Mouse (Mus musculus) MEL (cell line): Measurements from ENCODE around the gene Taf1. TPM values are rescaled to one million over a fixed set of nuclear protein-coding genes. Genes with fewer than 3 reads are reported as not detected.

ENCODE experiments used
- DNase-seq: peaks from one replicate; pipeline ENCODE4 v3.0.0; 2011; ENCODE audit warnings: low read depth, low spot score
- H3K27ac ChIP-seq: 2 replicates; pipeline ENCODE4 v1.5.1; 2012; ENCODE audit warnings: low read depth, mild to moderate bottlenecking, control low read depth, low read length, moderate library complexity; ENCODE audit not compliant: control insufficient read depth
- H3K27me3 ChIP-seq, 2 experiments: fragments of 150-350 bp in 1 of 2; sonication (generic) in 1 of 2; 2 replicates each; pipeline ENCODE4 v1.6.1; 2012; ENCODE audit warnings: low read length in 2 of 2, mild to moderate bottlenecking in 2 of 2, improper control_type of control experiment in 1 of 2, moderate library complexity in 1 of 2; ENCODE audit not compliant: insufficient read depth in 2 of 2, control insufficient read depth in 1 of 2
- H3K36me3 ChIP-seq, 2 experiments: 2 replicates each; pipeline ENCODE4 v1.6.1; 2012 to 2014; ENCODE audit warnings: low read length in 2 of 2, improper control_type of control experiment in 1 of 2, inconsistent platforms in 1 of 2, mild to moderate bottlenecking in 1 of 2; ENCODE audit not compliant: insufficient read depth in 2 of 2, control insufficient read depth in 1 of 2
- H3K4me1 ChIP-seq, 2 experiments: fragments of 150-350 bp in 1 of 2; sonication (generic) in 1 of 2; 2 replicates each; pipeline ENCODE4 v1.6.1; 2012; ENCODE audit warnings: low read length in 2 of 2, improper control_type of control experiment in 1 of 2, mild to moderate bottlenecking in 1 of 2; ENCODE audit not compliant: insufficient read depth in 2 of 2, control insufficient read depth in 1 of 2
- H3K4me3 ChIP-seq, 2 experiments: fragments of 150-350 bp in 1 of 2; sonication (generic) in 1 of 2; 2 replicates each; pipeline ENCODE4 v1.5.1; 2012; ENCODE audit warnings: low read depth in 2 of 2, low read length in 2 of 2, mild to moderate bottlenecking in 2 of 2, moderate library complexity in 2 of 2, control low read depth in 1 of 2, improper control_type of control experiment in 1 of 2; ENCODE audit not compliant: control insufficient read depth in 1 of 2, insufficient read depth in 1 of 2
- H3K79me2 ChIP-seq: 2 replicates; pipeline ENCODE4 v1.6.1; 2012; ENCODE audit warnings: mild to moderate bottlenecking, low read length, moderate library complexity; ENCODE audit not compliant: control insufficient read depth, poor library complexity, insufficient read depth
- H3K9ac ChIP-seq: 2 replicates; pipeline ENCODE4 v1.6.1; 2012; ENCODE audit warnings: low read depth, mild to moderate bottlenecking, control low read depth, low read length, moderate library complexity; ENCODE audit not compliant: control insufficient read depth, poor library complexity, severe bottlenecking
- H3K9me3 ChIP-seq: fragments of 150-350 bp; sonication (generic); replicated peaks from 2 replicates; pipeline ENCODE4 v1.6.1; 2012; ENCODE audit warnings: mild to moderate bottlenecking, low read length, improper control_type of control experiment, moderate library complexity; ENCODE audit not compliant: insufficient read depth
- BHLHE40 ChIP-seq: IDR thresholded peaks from 2 replicates; pipeline ENCODE4 v1.6.1; 2012; ENCODE audit warnings: low read depth, mild to moderate bottlenecking, inconsistent platforms, low read length, improper control_type of control experiment, borderline replicate concordance
- CHD2 ChIP-seq: IDR thresholded peaks from 2 replicates; pipeline ENCODE4 v1.6.1; 2011; ENCODE audit warnings: low read length, improper control_type of control experiment
- CTCF ChIP-seq, 3 experiments: IDR thresholded peaks in 2 of 3; conservative IDR thresholded peaks in 1 of 3; 2 replicates each; pipeline ENCODE4 v1.5.1; 2011 to 2012; ENCODE audit warnings: low read length in 3 of 3, low read depth in 2 of 3, mild to moderate bottlenecking in 2 of 3, improper control_type of control experiment in 1 of 3, inconsistent platforms in 1 of 3, mixed read lengths in 1 of 3, moderate library complexity in 1 of 3; ENCODE audit not compliant: control insufficient read depth in 1 of 3, insufficient read depth in 1 of 3, poor library complexity in 1 of 3, severe bottlenecking in 1 of 3
- E2F4 ChIP-seq: IDR thresholded peaks from 2 replicates; pipeline ENCODE4 v1.6.1; 2011; ENCODE audit warnings: low read depth, low read length, improper control_type of control experiment, borderline replicate concordance
- EP300 ChIP-seq, 2 experiments: IDR thresholded peaks; 2 replicates each; pipeline ENCODE4 v1.6.1; 2011; ENCODE audit warnings: improper control_type of control experiment in 2 of 2, low read length in 2 of 2, low read depth in 1 of 2, mild to moderate bottlenecking in 1 of 2
- HCFC1 ChIP-seq: IDR thresholded peaks from 2 replicates; pipeline ENCODE4 v1.6.1; 2012; ENCODE audit warnings: low read depth, mild to moderate bottlenecking, inconsistent platforms, low read length, improper control_type of control experiment, moderate library complexity
- MAZ ChIP-seq: IDR thresholded peaks from 2 replicates; pipeline ENCODE4 v1.6.1; 2012; ENCODE audit warnings: low read depth, mild to moderate bottlenecking, inconsistent platforms, low read length, improper control_type of control experiment
- MYB ChIP-seq: IDR thresholded peaks from 2 replicates; pipeline ENCODE4 v1.6.1; 2011; ENCODE audit warnings: mild to moderate bottlenecking, low read depth, low read length, improper control_type of control experiment
- NRF1 ChIP-seq: IDR thresholded peaks from 2 replicates; pipeline ENCODE4 v1.6.1; 2014; ENCODE audit warnings: low read depth, mild to moderate bottlenecking, inconsistent platforms, low read length, improper control_type of control experiment, moderate library complexity; ENCODE audit not compliant: poor library complexity, insufficient read depth, severe bottlenecking
- POLR2A ChIP-seq, 2 experiments: IDR thresholded peaks; 2 replicates each; pipeline ENCODE4 v1.6.1; 2011 to 2012; ENCODE audit warnings: low read length in 2 of 2, mild to moderate bottlenecking in 2 of 2, control low read depth in 1 of 2, improper control_type of control experiment in 1 of 2, low read depth in 1 of 2, moderate library complexity in 1 of 2; ENCODE audit not compliant: control insufficient read depth in 1 of 2, insufficient read depth in 1 of 2, poor library complexity in 1 of 2
- POLR2AphosphoS2 ChIP-seq: IDR thresholded peaks from 2 replicates; pipeline ENCODE4 v1.6.1; 2011; ENCODE audit warnings: low read length, improper control_type of control experiment
- POLR2AphosphoS5 ChIP-seq: IDR thresholded peaks from 2 replicates; pipeline ENCODE4 v1.6.1; 2012; ENCODE audit warnings: low read depth, borderline replicate concordance, mild to moderate bottlenecking, inconsistent platforms, low read length, moderate library complexity, mixed read lengths
- RAD21 ChIP-seq: IDR thresholded peaks from 2 replicates; pipeline ENCODE4 v1.6.1; 2011; ENCODE audit warnings: mild to moderate bottlenecking, low read depth, low read length, improper control_type of control experiment
- SMC3 ChIP-seq: IDR thresholded peaks from 2 replicates; pipeline ENCODE4 v1.6.1; 2011; ENCODE audit warnings: low read depth, low read length, improper control_type of control experiment
- TAL1 ChIP-seq: IDR thresholded peaks from 2 replicates; pipeline ENCODE4 v1.6.1; 2012; ENCODE audit warnings: mild to moderate bottlenecking, inconsistent platforms, low read length, moderate library complexity, mixed read lengths
- USF2 ChIP-seq, 2 experiments: IDR thresholded peaks; 2 replicates each; pipeline ENCODE4 v1.6.1; 2011 to 2012; ENCODE audit warnings: improper control_type of control experiment in 2 of 2, low read length in 2 of 2, borderline replicate concordance in 1 of 2, inconsistent platforms in 1 of 2, low read depth in 1 of 2, mild to moderate bottlenecking in 1 of 2; ENCODE audit not compliant: insufficient read depth in 1 of 2
- ZMIZ1 ChIP-seq: IDR thresholded peaks from 2 replicates; pipeline ENCODE4 v1.6.1; 2012; ENCODE audit warnings: low read depth, mild to moderate bottlenecking, inconsistent platforms, low read length, improper control_type of control experiment, moderate library complexity
- ZNF384 ChIP-seq: IDR thresholded peaks from 2 replicates; pipeline ENCODE4 v1.6.1; 2012; ENCODE audit warnings: low read depth, mild to moderate bottlenecking, inconsistent platforms, low read length, improper control_type of control experiment
- polyA plus RNA-seq, 2 experiments: library from polyadenylated mRNA; stranded (reverse) in 1 of 2; unstranded in 1 of 2; fragments of >175 nt in 1 of 2; fragments of >200 nt in 1 of 2; gene quantifications; 2 replicates each; pipeline versions ENCODE4 v1.2.1 to v1.2.4; 2012; ENCODE audit warnings: low replicate concordance in 2 of 2, low read depth in 1 of 2; ENCODE audit not compliant: insufficient read length in 2 of 2, insufficient read depth in 1 of 2, missing spikeins in 1 of 2
- total RNA-seq: library from RNA; depleted of rRNA; stranded (reverse); fragments of 300-350 nt; gene quantifications from 2 replicates; pipeline ENCODE4 v1.2.3, GENCODE M21; 2012

Taf1 gene
- total and polyA plus RNA-seq, 3 experiments, result 33.1 to 81.2 (median 52.3) TPM

DNA sequence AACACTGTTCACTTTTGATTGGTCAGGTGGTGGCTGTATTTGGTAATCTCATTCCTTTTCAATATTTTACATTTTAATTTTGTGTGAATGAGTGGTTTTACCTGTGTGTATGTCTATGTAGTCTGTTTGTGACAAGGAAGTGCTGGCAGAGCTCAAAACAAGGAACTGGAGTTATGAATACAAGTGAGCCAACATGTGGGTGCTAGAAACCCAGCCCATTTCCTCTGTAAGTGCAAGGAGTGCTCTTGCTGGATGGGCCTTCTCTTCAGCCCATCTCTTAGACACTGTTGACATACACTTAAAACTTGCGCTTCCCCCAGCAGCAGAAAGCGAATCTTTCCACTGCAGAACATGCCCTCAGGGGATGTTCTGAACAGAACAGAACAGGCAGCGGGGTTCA, 83.6 kb downstream of the Taf1 start:
- Histone ChIP-seq H3K27me3 (no peaks in the 10 kb centered on the region), H3K4me3 (no peak overlapping the region), H3K79me2 (no peaks in the 10 kb centered on the region), H3K9me3 (no peaks in the 10 kb centered on the region), H3K9ac (no peak overlapping the region), H3K36me3 (no peaks in the 10 kb centered on the region), H3K27ac (no peak overlapping the region), H3K4me1 (no peaks in the 10 kb centered on the region)
- TF ChIP-seq USF2 (IDR thresholded peaks at IDR 0.05; ENCODE audit: borderline replicate concordance in 1 of 2, insufficient read depth in 1 of 2, low read depth in 1 of 2, low read length in 2 of 2) (no peak), CHD2 (no peak), BHLHE40 (no peak), EP300 (IDR thresholded peaks at IDR 0.05; ENCODE audit: low read depth in 1 of 2, low read length in 2 of 2) (no peak), NRF1 (no peak)
- DNase-seq, result peak; percentile 18

DNA sequence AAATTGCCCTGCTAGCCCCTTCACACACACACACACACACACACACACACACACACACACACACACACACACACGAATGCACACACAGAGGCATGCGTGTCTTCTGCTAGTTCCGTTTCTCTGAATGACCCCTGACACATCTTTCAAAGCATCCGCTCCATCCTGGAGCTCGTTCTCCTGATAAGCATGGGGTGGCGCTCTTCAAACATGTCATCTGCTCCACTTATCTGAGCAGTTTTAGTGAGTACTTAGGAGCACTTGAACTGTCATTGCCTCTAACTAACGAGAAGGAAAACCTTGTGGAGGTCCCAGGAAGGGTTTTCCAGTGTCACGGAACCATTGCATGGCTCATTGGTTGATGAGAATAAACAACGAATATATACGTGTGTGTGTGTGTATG, 85.4 kb downstream of the Taf1 start:
- no peaks in the 10 kb centered on the region for H3K9me3 ChIP-seq
- H3K79me2 ChIP-seq, result no peaks in the 10 kb centered on the region
- no peaks in the 10 kb centered on the region for H3K36me3 ChIP-seq
- no peak overlapping the region for H3K27ac ChIP-seq
- H3K4me1 ChIP-seq, result no peaks in the 10 kb centered on the region
- peak; percentile 59 for DNase-seq
- H3K9ac ChIP-seq, result no peak overlapping the region
- H3K27me3 ChIP-seq, result no peaks in the 10 kb centered on the region
- no peak overlapping the region for H3K4me3 ChIP-seq
- TF ChIP-seq MYB (no peak), ZMIZ1 (no peak), SMC3 (peak; percentile 48), POLR2AphosphoS2 (no peak), ZNF384 (no peak), POLR2AphosphoS5 (no peak), RAD21 (peak; percentile 39), POLR2A (IDR thresholded peaks at IDR 0.05; ENCODE audit: control insufficient read depth in 1 of 2, insufficient read depth in 1 of 2, low read depth in 1 of 2, low read length in 2 of 2, poor library complexity in 1 of 2) (no peak), CTCF (IDR thresholded peaks at IDR 0.05 in 2 of 3, conservative IDR thresholded peaks at IDR 0.05 in 1 of 3; ENCODE audit: control insufficient read depth in 1 of 3, insufficient read depth in 1 of 3, low read depth in 2 of 3, low read length in 3 of 3, poor library complexity in 1 of 3, severe bottlenecking in 1 of 3) (peak in 2 of 3 experiments; percentile 16 to 58; a peak in 3 of 6 replicates), TAL1 (no peak), HCFC1 (no peak), E2F4 (no peak), MAZ (no peak)
